Mouse (Mus musculus): ENCODE results near the gene Mrps9.

Mrps9 gene

GRCm38 (mm10) chr1:42906696-42907095, 55.7 kb downstream of the Mrps9 start:
- DNase-seq (ENCODE audit: low spot score in 2 of 2), result no peak

GRCm38 (mm10) chr1:42907153-42907552, 56.1 kb downstream of the Mrps9 start:
- DNase-seq (ENCODE audit: low spot score in 2 of 2), result no peak

- DNase-seq (ENCODE audit: low spot score in 2 of 2), result no peak
Measured at GRCm38 (mm10) chr1:42915062-42915461, 64.0 kb downstream of the Mrps9 start.

DNA sequence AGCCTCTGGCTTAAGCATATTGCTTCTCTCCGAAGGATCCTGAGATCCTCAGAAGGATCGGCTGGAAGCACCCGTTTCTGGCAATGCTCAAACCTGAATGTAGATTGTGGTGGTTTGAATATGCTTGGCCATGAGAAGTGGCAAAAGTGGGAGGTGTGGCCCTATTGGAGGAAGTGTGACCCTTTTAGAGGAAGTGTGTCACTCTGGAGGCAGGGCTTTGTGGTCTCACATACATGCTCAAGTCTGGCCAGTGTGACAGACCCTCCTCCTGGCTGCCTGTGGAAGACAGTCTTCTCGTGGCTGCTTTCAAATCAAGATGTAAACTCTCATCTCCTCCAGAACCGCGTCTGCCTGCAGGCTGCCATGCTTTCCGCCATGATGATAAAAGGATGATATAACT, 65.7 kb downstream of the Mrps9 start:
- no peak for DNase-seq (ENCODE audit: low spot score in 2 of 2)

DNA sequence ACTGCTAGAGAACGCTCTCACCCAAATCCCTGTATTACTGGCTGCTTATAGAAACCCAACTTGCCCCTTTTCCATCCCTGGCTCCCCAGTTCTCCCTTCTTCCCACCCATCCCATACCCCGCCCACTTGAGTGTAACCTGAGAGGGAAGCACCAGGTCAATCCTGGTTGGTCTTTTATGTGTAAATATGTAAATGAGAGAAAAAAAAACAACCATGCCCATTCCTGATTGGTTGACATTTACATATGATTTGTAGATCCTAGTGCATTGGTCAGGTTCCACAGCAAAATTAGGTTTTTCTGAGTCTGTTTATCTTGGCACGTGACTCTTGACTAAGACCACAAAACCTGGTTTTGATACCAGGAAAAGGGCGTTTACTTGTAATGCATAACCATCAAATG, 66.9 kb downstream of the Mrps9 start:
- DNase-seq (ENCODE audit: low spot score in 2 of 2), result no peak

DNA sequence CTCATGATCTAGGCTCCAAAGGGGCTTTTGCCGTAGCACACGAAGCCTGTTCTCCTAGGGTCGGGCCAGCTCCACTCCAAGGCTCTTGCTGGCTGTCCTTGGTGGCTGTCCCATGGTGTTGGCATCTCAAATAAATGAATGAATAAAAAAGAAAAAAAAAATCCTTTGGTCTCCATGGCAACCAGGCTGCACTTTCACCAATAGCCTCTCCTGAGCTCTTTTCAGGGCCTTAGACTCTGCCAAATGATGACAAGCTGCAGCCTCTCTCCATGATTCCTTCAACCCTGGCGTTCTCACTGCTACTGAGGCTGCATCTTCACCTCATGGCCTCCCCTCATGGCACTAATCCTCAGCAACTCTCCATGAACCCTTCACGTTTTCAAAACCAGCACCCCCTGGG, 72.9 kb downstream of the Mrps9 start:
- DNase-seq (ENCODE audit: low spot score in 2 of 2), result no peak

GRCm38 (mm10) chr1:42933613-42934012, 82.6 kb downstream of the Mrps9 start:
- DNase-seq (ENCODE audit: low spot score in 2 of 2), result no peak

DNA sequence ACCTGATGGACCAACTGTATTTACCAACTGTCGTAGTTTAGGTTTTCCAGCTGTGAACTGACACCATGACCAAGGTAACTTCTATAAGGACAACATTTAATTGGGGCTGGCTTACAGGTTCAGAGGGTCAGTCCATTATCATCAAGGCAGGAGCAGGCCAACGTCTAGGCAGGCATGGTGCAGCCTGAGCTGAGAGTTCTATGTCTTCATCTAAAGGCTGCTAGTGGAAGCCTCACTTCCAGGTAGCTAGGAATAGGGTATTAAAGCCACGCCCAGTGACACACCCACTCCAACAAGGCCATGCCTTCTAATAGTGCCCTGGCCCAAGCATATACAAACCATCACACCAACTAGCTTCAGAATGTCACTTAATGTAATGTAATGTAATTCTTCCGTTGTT, 97.5 kb downstream of the Mrps9 start:
- no peak for DNase-seq (ENCODE audit: low spot score in 2 of 2)

DNA sequence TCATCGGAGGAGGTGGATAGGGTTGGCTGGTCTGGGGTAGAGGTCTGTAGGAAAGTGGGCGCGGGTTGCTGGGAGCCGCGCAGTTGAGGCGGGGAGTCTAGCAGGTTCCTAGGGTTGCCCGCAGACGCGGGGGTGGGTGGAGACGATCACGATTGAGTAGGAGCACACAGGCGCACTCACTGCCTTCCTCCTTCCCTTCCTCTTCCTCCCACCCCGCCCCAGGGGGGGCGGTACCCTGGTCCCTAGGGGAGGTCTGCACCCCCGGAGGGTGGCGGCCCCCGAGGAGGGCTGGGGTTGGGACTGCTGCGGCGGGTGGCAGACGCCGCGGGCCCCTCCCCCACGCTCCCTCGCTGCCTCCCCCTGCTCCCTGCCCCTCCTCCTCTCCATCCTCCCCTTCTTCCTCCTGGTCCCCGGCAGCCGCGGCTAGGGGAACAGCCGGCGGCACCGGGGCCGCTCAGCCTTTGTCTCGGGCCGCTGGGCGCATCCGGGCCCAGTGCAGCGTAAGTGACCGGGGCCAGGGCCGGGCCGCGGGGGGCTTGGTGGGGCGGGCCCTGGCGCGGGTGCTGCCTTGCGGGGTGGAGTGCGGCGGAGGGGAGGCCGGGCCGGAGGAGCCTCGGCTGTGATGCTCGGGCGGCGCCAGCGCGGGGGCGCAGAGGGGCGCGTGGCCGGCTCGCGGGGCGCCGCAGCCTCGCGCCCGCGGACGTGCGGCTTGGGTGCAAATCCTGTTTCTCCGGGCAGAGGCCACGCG, 101.9 kb downstream of the Mrps9 start, which contains the start of gene Gpr45:
Gene Gpr45, plus strand, starts transcription at position 139 of the 748 bp plus-strand sequence.
- DNase-seq (ENCODE audit: low spot score in 2 of 2), result peak; percentile 80

- no peak for DNase-seq (ENCODE audit: low spot score in 2 of 2)
Measured at GRCm38 (mm10) chr1:42953482-42953822, 102.4 kb downstream of the Mrps9 start.
